Mouse (Mus musculus): Measurements from ENCODE around the gene Zmpste24. TPM values are rescaled to one million over a fixed set of nuclear protein-coding genes. Genes with fewer than 3 reads are reported as not detected.

Zmpste24 gene
- polyA plus RNA-seq, 1 experiment from 2014 or later, result 39.9 TPM

- Histone ChIP-seq H3K36me3 (peaks cover 18% of the 10 kb centered on the region), H3K4me3 (no peak overlapping the region), H3K4me2 (no peak overlapping the region), H3K27me3 (peaks cover 4% of the 10 kb centered on the region; the same call in 1 of the 2 replicates), H3K9me3 (no peaks in the 10 kb centered on the region), H3K9ac (no peak overlapping the region), H3K4me1 (peaks cover 7% of the 10 kb centered on the region), H3K27ac (no peak overlapping the region)
- WGBS, result 48% methylated on average over 3 of the region's 3 CpGs
- ATAC-seq (ENCODE audit: borderline replicate concordance, extremely low read depth, low FRiP score, low TSS enrichment), result no peak
These were observed 41.7 kb downstream of the Zmpste24 start for GRCm38 (mm10) chr4:121056342-121056741.

- Histone ChIP-seq H3K4me1 (peaks cover 7% of the 10 kb centered on the region), H3K36me3 (no peaks in the 10 kb centered on the region), H3K9me3 (no peaks in the 10 kb centered on the region), H3K27me3 (peaks cover 4% of the 10 kb centered on the region; the same call in 1 of the 2 replicates), H3K4me3 (0 out of 2 replicates have a peak overlapping the region, but pooled peaks have one; percentile 5), H3K27ac (no peak overlapping the region), H3K4me2 (peak overlapping the region; percentile 43), H3K9ac (no peak overlapping the region)
- WGBS, result 13% methylated on average over 35 of the region's 35 CpGs
- no peak; the same call in 1 of the 2 replicates for ATAC-seq (ENCODE audit: borderline replicate concordance, extremely low read depth, low FRiP score, low TSS enrichment)
These were observed 45.4 kb downstream of the Zmpste24 start for GRCm38 (mm10) chr4:121052454-121053323.

GRCm38 (mm10) chr4:121051863-121052262 lies 46.2 kb downstream of the Zmpste24 start:
- H3K4me3 ChIP-seq, result no peak overlapping the region
- H3K36me3 ChIP-seq, result no peaks in the 10 kb centered on the region
- no peak overlapping the region for H3K9ac ChIP-seq
- H3K9me3 ChIP-seq, result no peaks in the 10 kb centered on the region
- H3K4me2 ChIP-seq, result no peak overlapping the region
- peaks cover 4% of the 10 kb centered on the region; the same call in 1 of the 2 replicates for H3K27me3 ChIP-seq
- H3K27ac ChIP-seq, result no peak overlapping the region
- ATAC-seq (ENCODE audit: borderline replicate concordance, extremely low read depth, low FRiP score, low TSS enrichment), result no peak
- 43% methylated on average over 4 of the region's 4 CpGs for WGBS
- H3K4me1 ChIP-seq, result peaks cover 7% of the 10 kb centered on the region

- no peak for ATAC-seq (ENCODE audit: borderline replicate concordance, extremely low read depth, low FRiP score, low TSS enrichment)
- H3K9ac ChIP-seq, result no peak overlapping the region
- 73% methylated on average over 3 of the region's 3 CpGs for WGBS
- no peak overlapping the region for H3K27ac ChIP-seq
- no peak overlapping the region for H3K4me3 ChIP-seq
- H3K27me3 ChIP-seq, result peaks cover 22% of the 10 kb centered on the region
- no peak overlapping the region for H3K4me2 ChIP-seq
- H3K36me3 ChIP-seq, result no peaks in the 10 kb centered on the region
- peaks cover 28% of the 10 kb centered on the region for H3K4me1 ChIP-seq
- H3K9me3 ChIP-seq, result no peaks in the 10 kb centered on the region
These were observed 55.1 kb downstream of the Zmpste24 start for GRCm38 (mm10) chr4:121042946-121043345.

- 69% methylated on average over 5 of the region's 5 CpGs for WGBS
- no peak for ATAC-seq (ENCODE audit: borderline replicate concordance, extremely low read depth, low FRiP score, low TSS enrichment)
- no peak overlapping the region for H3K27ac ChIP-seq
- H3K4me2 ChIP-seq, result no peak overlapping the region
- H3K4me1 ChIP-seq, result peaks cover 28% of the 10 kb centered on the region
- no peaks in the 10 kb centered on the region for H3K36me3 ChIP-seq
- H3K27me3 ChIP-seq, result peaks cover 24% of the 10 kb centered on the region
- no peaks in the 10 kb centered on the region for H3K9me3 ChIP-seq
- H3K4me3 ChIP-seq, result no peak overlapping the region
- no peak overlapping the region for H3K9ac ChIP-seq
These were observed 55.6 kb downstream of the Zmpste24 start for GRCm38 (mm10) chr4:121042472-121042871.

- Histone ChIP-seq H3K9ac (peak overlapping the region; percentile 8; the same call in 1 of the 2 replicates), H3K4me1 (peaks cover 28% of the 10 kb centered on the region), H3K9me3 (no peaks in the 10 kb centered on the region), H3K36me3 (no peaks in the 10 kb centered on the region), H3K27ac (peak overlapping the region; percentile 76), H3K4me3 (no peak overlapping the region), H3K4me2 (peak overlapping the region; percentile 32), H3K27me3 (peaks cover 24% of the 10 kb centered on the region)
- peak; percentile 86 for ATAC-seq (ENCODE audit: borderline replicate concordance, extremely low read depth, low FRiP score, low TSS enrichment)
- WGBS, result 6% methylated on average over 18 of the region's 18 CpGs
These were observed 57.0 kb downstream of the Zmpste24 start for GRCm38 (mm10) chr4:121040897-121041671.

GRCm38 (mm10) chr4:121040323-121040722 lies 57.7 kb downstream of the Zmpste24 start:
- WGBS, result 61% methylated on average over 14 of the region's 14 CpGs
- Histone ChIP-seq H3K4me1 (peaks cover 28% of the 10 kb centered on the region), H3K9me3 (no peaks in the 10 kb centered on the region), H3K9ac (no peak overlapping the region), H3K36me3 (no peaks in the 10 kb centered on the region), H3K4me3 (peak overlapping the region; percentile 43), H3K27ac (no peak overlapping the region), H3K27me3 (peaks cover 24% of the 10 kb centered on the region), H3K4me2 (peak overlapping the region; percentile 77)
- ATAC-seq (ENCODE audit: borderline replicate concordance, extremely low read depth, low FRiP score, low TSS enrichment), result no peak

- peak within 1 kb of the TSS; percentile 43 for H3K4me3 ChIP-seq
- no peak for ATAC-seq (ENCODE audit: borderline replicate concordance, extremely low read depth, low FRiP score, low TSS enrichment)
- no peaks in the 10 kb centered on the region for H3K36me3 ChIP-seq
- peaks cover 24% of the 10 kb centered on the region for H3K27me3 ChIP-seq
- peak within 1 kb of the TSS; percentile 77 for H3K4me2 ChIP-seq
- WGBS, result 4% methylated on average over 43 of the region's 46 CpGs
- H3K9ac ChIP-seq, result peak within 1 kb of the TSS; percentile 44
- H3K4me1 ChIP-seq, result peaks cover 28% of the 10 kb centered on the region
- no peak within 1 kb of the TSS for H3K27ac ChIP-seq
- H3K9me3 ChIP-seq, result no peaks in the 10 kb centered on the region
These were observed 58.5 kb downstream of the Zmpste24 start, which contains the start of gene Col9a2 for GRCm38 (mm10) chr4:121039331-121040115. Gene Col9a2 (plus strand): TSS chr4:121039385.

- H3K9me3 ChIP-seq, result no peaks in the 10 kb centered on the region
- no peak for ATAC-seq (ENCODE audit: borderline replicate concordance, extremely low read depth, low FRiP score, low TSS enrichment)
- no peak overlapping the region for H3K4me3 ChIP-seq
- peaks cover 3% of the 10 kb centered on the region; the same call in 1 of the 2 replicates for H3K27me3 ChIP-seq
- H3K27ac ChIP-seq, result no peak overlapping the region
- H3K9ac ChIP-seq, result no peak overlapping the region
- no peaks in the 10 kb centered on the region for H3K4me1 ChIP-seq
- WGBS, result 78% methylated on average over 2 of the region's 2 CpGs
- H3K4me2 ChIP-seq, result no peak overlapping the region
- H3K36me3 ChIP-seq, result no peaks in the 10 kb centered on the region
These were observed 65.0 kb downstream of the Zmpste24 start for GRCm38 (mm10) chr4:121033006-121033405.

- Histone ChIP-seq H3K4me3 (no peak overlapping the region), H3K36me3 (no peaks in the 10 kb centered on the region), H3K9me3 (no peaks in the 10 kb centered on the region), H3K27ac (no peak overlapping the region), H3K4me1 (no peaks in the 10 kb centered on the region), H3K9ac (no peak overlapping the region), H3K4me2 (no peak overlapping the region), H3K27me3 (no peaks in the 10 kb centered on the region)
- no peak for ATAC-seq (ENCODE audit: borderline replicate concordance, extremely low read depth, low FRiP score, low TSS enrichment)
- 38% methylated on average over 4 of the region's 4 CpGs for WGBS
These were observed 66.6 kb downstream of the Zmpste24 start for GRCm38 (mm10) chr4:121031440-121031839.

- H3K4me1 ChIP-seq, result no peaks in the 10 kb centered on the region
- 69% methylated on average over 3 of the region's 3 CpGs for WGBS
- no peak overlapping the region for H3K9ac ChIP-seq
- H3K4me3 ChIP-seq, result no peak overlapping the region
- no peaks in the 10 kb centered on the region for H3K36me3 ChIP-seq
- H3K9me3 ChIP-seq, result no peaks in the 10 kb centered on the region
- no peak overlapping the region for H3K27ac ChIP-seq
- no peak overlapping the region for H3K4me2 ChIP-seq
- ATAC-seq (ENCODE audit: borderline replicate concordance, extremely low read depth, low FRiP score, low TSS enrichment), result no peak
- H3K27me3 ChIP-seq, result no peaks in the 10 kb centered on the region
These were observed 68.4 kb downstream of the Zmpste24 start for GRCm38 (mm10) chr4:121029632-121030031.

Measured in lung, embryonic 15.5 days (tissue).